Mouse (Mus musculus): ENCODE measurements at regions not wholly inside any gene's neighbourhood (a gene's known extent, or its start where the extent isn't known, plus 50 kb on each side); places are given as distances from the start of the nearest gene placed in this dataset.
"Not testable (repeated sequence)": the region's sequence is repeated elsewhere in the genome, so short reads cannot be mapped to it uniquely, and the experiment has no call there.

- DNase-seq, result no peak
These were observed 284.9 kb upstream of the Adgra3 start for GRCm38 (mm10) chr5:50343681-50344080.

DNA sequence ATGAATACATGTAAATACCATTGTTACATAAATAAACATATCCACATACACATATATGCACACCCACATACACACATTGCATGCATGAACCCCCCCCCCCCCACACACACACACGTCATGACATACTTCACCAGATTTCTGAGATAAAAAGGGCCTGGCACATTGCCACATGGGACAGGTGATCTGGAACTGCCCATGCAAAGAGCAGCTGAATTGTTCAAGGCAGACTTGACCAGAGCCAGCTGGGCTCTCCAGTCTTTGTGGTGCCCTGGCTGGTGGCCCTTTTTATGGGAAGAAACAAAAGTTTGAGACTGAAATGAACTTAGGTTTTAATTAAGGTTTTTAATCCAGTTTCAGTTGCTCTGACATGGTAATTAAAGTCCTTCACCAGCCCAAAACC lies 250.7 kb upstream of the Adgra3 start:
- no peak for DNase-seq

GRCm38 (mm10) chr5:50303859-50304480 lies 245.2 kb upstream of the Adgra3 start:
- DNase-seq, result no peak

- DNase-seq, result no peak
These were observed 235.0 kb upstream of the Adgra3 start for GRCm38 (mm10) chr5:50293794-50294193.

DNA sequence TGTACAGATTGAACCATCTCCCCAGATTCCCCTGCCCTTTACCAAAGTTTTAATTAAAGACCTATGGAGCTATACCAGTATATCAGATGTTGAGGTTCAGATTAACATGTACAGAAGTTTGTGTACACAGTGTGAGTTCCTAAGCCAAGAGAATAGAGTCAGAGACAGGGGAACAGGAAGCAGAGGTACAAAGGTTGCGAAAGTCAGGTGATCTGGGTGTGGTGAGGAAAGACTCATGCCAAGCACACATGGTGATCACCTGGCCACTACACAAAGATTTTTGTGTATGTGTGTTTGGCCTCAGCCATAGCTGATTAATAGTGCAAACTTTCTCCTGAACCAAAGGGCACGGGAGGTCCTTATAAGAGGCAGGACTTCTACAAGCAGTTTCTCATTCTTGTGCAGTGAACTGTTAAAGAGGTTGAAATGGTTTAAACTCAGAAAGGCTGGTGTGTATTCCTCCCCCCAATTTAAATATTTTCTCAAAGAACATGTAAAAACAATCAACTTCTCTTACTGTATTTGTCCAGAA lies 232.1 kb upstream of the Adgra3 start:
- DNase-seq, result no peak

DNA sequence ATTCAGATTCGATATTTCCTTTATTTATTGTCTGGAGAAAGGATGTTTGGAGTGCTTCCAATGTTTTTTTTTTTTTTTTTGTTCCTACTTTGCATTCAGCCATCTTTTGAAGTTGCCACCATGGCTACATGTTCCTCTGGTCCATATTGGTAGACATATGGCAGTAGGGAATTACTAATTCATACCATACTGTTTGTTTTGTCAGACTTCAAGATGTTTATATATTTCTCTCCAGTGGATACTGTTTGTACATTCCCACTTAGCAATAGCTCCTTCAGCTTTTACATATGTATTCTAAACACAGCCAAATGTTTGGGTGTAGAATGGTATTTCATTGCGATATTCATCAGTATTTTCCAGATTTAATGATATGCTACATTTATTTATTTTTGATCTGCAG lies 201.6 kb upstream of the Adgra3 start:
- DNase-seq, result no peak

- DNase-seq, result no peak
These were observed 199.2 kb upstream of the Adgra3 start for GRCm38 (mm10) chr5:50258017-50258416.

- no peak for DNase-seq
These were observed 175.3 kb upstream of the Adgra3 start for GRCm38 (mm10) chr5:50234111-50234510.

DNA sequence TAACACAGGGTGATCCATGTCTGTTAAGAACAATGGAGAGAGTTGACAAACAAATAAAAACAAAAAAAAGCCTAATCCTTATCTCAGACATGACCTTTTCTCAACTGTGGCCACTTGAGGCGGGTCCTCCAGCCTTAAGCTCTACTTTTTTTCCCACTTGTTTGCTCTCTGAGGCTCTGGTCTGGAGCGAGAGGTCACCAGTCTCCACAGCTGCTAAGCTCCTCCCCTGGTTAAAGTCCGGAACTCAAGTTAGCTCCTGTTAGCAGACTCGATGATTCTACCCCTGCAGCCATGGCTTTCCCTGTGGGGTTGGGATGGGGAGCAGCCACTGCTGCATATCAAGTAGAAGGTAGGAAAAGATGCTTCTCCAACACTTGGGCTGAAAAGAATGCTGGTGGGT lies 158.2 kb upstream of the Adgra3 start:
- no peak for DNase-seq

DNA sequence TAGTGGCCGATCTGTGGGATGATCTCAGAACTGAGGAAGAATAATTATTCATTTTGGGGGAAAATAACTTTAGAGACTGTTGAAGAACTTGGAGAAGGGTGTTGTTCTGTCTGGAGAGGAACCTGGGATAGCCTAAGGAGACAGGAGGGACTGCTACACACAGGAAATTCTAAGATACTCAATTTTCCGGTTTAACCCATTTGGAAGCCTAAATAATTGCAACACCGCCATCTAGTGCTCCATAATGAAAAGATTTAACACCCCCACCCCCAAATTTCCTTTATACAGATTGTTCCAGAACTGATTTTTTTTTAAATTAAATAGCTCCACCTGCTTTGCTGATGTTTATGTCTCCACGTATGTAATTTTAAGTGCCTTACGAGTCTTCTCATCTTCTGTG lies 157.2 kb upstream of the Adgra3 start:
- no peak for DNase-seq

GRCm38 (mm10) chr5:50202307-50203010 lies 143.7 kb upstream of the Adgra3 start:
- no peak for DNase-seq

GRCm38 (mm10) chr5:50196423-50196822 lies 137.6 kb upstream of the Adgra3 start:
- no peak for DNase-seq

GRCm38 (mm10) chr5:50195993-50196392 lies 137.2 kb upstream of the Adgra3 start:
- DNase-seq, result no peak

GRCm38 (mm10) chr5:50189394-50189793 lies 130.6 kb upstream of the Adgra3 start:
- no peak for DNase-seq

DNA sequence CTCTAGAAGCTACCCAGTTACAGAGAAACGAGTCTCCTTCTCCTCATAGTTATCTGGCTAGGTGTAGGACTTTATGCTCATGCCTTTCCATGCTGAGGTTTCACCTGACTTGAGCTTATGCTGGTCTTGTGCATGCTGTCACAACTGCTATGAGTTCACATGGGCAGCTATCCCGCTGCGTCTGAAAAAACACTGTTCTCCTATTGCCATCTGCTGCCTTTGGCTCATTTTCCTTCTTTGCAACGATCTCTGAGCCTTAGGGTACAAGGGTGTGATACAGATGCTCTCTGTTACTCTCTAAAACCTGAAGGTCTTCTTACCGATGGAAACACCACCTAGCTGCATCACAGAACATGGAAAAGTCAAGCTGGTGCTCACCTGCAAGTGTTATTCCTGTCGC lies 123.9 kb upstream of the Adgra3 start:
- DNase-seq, result peak; percentile 64 to 76

GRCm38 (mm10) chr5:50156557-50156956 lies 97.8 kb upstream of the Adgra3 start:
- DNase-seq, result no peak

DNA sequence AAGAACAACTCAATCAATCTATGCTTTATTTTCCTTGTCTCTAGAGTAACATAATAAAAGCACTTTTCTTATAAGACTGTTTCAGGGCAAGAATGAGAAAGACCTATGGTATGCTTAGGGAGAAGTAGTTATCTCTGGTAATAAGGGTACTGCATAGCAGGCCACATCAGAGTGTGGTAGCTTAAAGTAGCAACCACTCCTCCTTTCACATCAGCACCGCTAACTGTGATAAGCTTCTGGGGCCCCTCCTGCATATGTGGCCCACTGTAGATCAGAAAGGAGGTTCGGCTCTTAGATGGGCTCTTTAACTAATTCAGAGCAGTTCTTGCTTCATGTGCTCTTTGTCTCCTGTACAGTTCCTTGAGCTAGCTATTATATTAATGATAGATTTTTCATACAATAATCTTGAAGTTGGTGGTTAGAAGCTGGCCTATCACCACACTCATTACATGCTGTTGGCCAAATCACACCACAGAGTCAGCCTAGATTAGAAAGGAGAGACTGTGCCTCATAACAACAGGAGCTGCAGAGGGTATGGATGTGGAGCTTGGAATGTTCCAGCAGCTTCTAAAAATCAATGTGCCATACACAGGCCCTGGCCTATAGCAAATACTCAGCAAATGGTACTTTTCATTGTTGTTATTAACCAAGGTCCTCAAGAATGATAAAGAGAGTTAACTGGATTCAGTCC lies 96.5 kb upstream of the Adgra3 start:
- not testable (repeated sequence) for DNase-seq

DNA sequence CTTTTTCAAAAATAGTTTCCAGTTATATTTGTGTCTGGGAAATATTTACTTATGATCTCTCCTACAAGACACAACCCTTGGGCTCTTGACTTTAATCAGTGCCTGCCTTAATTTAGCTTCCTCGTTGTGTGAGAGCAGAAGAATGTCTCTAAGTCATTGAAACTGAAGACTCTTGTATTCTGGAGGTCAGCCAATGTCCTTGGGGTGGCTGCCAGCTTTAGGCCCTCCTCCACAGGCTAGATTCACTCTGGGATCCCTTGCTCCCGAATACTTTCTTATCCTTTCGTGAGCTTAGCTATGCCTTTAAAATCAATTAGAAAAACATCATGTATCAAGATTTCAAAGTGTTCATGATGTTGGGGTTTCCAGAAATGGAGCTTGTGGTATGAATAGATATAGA lies 88.1 kb upstream of the Adgra3 start:
- DNase-seq, result peak; percentile 8 to 15

- no peak for DNase-seq
These were observed 86.8 kb upstream of the Adgra3 start for GRCm38 (mm10) chr5:50145458-50146083.

DNA sequence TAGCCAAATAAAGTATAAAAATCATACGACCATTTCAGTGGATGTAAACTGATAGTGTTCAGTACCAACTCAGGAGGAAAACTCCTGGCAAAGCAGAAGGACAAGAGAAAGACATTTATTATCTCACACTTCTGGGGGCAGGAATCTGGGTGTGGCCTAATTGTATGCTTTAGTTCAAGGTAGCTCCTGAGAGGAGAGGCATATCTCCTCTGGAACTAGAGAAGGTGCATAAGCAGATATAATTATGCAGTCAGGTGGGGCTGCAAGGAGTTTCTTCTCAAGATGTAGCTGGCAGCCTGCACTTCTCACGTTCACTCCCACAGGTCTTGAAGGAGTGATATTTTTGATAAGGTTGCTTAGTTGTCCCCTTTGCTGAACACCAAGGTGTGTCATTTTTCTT lies 71.4 kb upstream of the Adgra3 start:
- no peak for DNase-seq

- DNase-seq, result no peak
These were observed 70.2 kb upstream of the Adgra3 start for GRCm38 (mm10) chr5:50128972-50129371.

GRCm38 (mm10) chr5:50126594-50126993 lies 67.8 kb upstream of the Adgra3 start:
- no peak for DNase-seq

DNA sequence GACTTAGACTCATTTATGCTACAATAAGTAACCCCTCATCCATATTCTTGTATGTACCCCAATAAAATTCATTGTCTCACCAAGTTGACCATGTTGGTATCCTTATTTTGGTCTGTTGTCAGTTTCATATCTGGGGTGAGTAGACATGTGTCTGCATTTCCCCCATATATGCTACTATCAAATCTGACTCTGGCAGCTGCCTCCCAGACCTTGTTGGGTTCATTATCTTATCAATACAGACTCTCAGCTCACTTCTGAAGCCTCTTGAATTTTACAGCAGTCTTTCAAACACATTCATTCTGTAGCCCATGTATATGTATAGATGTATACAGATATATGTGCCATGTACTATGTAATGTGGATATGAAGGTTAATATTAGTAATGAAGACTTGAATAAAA lies 67.4 kb upstream of the Adgra3 start:
- no peak for DNase-seq
